Mouse (Mus musculus): ENCODE measurements at regions not wholly inside any gene's neighbourhood (a gene's known extent, or its start where the extent isn't known, plus 50 kb on each side); places are given as distances from the start of the nearest gene placed in this dataset.

GRCm38 (mm10) chr11:25518131-25518530 is 692.4 kb downstream of the 5730522E02Rik start:
- H3K4me1 ChIP-seq (ENCODE audit: control insufficient read depth, insufficient read depth, low read length), result no peaks in the 10 kb centered on the region
- DNase-seq, result no peak
- no peak overlapping the region for H3K9ac ChIP-seq (ENCODE audit: low read depth, low read length)
- no peak overlapping the region for H3K4me3 ChIP-seq
- no peak for TF ChIP-seq POLR2A (IDR thresholded peaks at IDR 0.05; ENCODE audit: insufficient read depth, low read depth, low read length)
- TF ChIP-seq CTCF (IDR thresholded peaks at IDR 0.05), result no peak
- no peak for TF ChIP-seq EP300 (IDR thresholded peaks at IDR 0.05; ENCODE audit: insufficient read depth, low read depth, low read length)
- no peaks in the 10 kb centered on the region for H3K27me3 ChIP-seq (ENCODE audit: control insufficient read depth, insufficient read depth, low read length)
- no peak overlapping the region for H3K27ac ChIP-seq
- no peaks in the 10 kb centered on the region for H3K36me3 ChIP-seq (ENCODE audit: control insufficient read depth, insufficient read depth, low read length)
- H3K79me2 ChIP-seq (replicated peaks; ENCODE audit: control insufficient read depth, insufficient read depth, low read length), result no peaks in the 10 kb centered on the region
- intact Hi-C loops (cut with DNase I), result no loop called here
- WGBS, result 76% methylated on average over 1 of the region's 1 CpGs

DNA sequence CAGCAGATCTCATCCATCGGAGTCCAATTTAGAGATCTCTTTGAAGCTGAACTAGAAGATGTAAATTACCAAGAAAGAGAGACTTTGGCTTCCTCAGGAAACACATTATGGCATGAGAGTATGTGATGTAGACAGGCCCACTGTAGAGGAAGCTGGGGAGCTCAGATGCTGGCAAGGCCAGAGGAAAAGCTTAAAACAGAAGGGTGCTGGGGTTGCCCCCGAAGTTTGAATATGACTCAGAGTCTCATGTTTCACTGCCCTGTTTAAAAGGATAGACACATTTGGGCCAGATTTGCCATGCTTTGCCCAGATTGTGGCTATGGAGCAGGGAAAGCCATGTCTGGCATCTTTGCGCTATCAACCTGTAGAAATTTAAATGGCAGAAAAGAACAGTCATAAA is 705.1 kb downstream of the 5730522E02Rik start:
- H3K27me3 ChIP-seq (ENCODE audit: control insufficient read depth, insufficient read depth, low read length), result no peaks in the 10 kb centered on the region
- intact Hi-C loops (cut with DNase I), result no loop called here
- TF ChIP-seq EP300 (IDR thresholded peaks at IDR 0.05; ENCODE audit: insufficient read depth, low read depth, low read length), result no peak
- TF ChIP-seq CTCF (IDR thresholded peaks at IDR 0.05), result no peak
- TF ChIP-seq POLR2A (IDR thresholded peaks at IDR 0.05; ENCODE audit: insufficient read depth, low read depth, low read length), result no peak
- H3K9ac ChIP-seq (ENCODE audit: low read depth, low read length), result no peak overlapping the region
- H3K36me3 ChIP-seq (ENCODE audit: control insufficient read depth, insufficient read depth, low read length), result no peaks in the 10 kb centered on the region
- H3K4me1 ChIP-seq (ENCODE audit: control insufficient read depth, insufficient read depth, low read length), result no peaks in the 10 kb centered on the region
- no peak for DNase-seq
- no peak overlapping the region for H3K27ac ChIP-seq
- 74% methylated on average over 3 of the region's 3 CpGs for WGBS
- no peaks in the 10 kb centered on the region for H3K79me2 ChIP-seq (replicated peaks; ENCODE audit: control insufficient read depth, insufficient read depth, low read length)
- H3K4me3 ChIP-seq, result no peak overlapping the region

GRCm38 (mm10) chr11:25473682-25474365 is 736.7 kb downstream of the 5730522E02Rik start:
- DNase-seq, result no peak
- no peak overlapping the region for H3K9ac ChIP-seq (ENCODE audit: low read depth, low read length)
- intact Hi-C loops (cut with DNase I), result no loop called here
- H3K4me1 ChIP-seq (ENCODE audit: control insufficient read depth, insufficient read depth, low read length), result no peaks in the 10 kb centered on the region
- H3K4me3 ChIP-seq, result no peak overlapping the region
- H3K27me3 ChIP-seq (ENCODE audit: control insufficient read depth, insufficient read depth, low read length), result no peaks in the 10 kb centered on the region
- 57% methylated on average over 2 of the region's 2 CpGs for WGBS
- H3K27ac ChIP-seq, result no peak overlapping the region
- H3K36me3 ChIP-seq (ENCODE audit: control insufficient read depth, insufficient read depth, low read length), result no peaks in the 10 kb centered on the region
- no peaks in the 10 kb centered on the region for H3K79me2 ChIP-seq (replicated peaks; ENCODE audit: control insufficient read depth, insufficient read depth, low read length)
- TF ChIP-seq EP300 (IDR thresholded peaks at IDR 0.05; ENCODE audit: insufficient read depth, low read depth, low read length), result no peak
- TF ChIP-seq POLR2A (IDR thresholded peaks at IDR 0.05; ENCODE audit: insufficient read depth, low read depth, low read length), result no peak
- TF ChIP-seq CTCF (IDR thresholded peaks at IDR 0.05), result no peak

- no peak overlapping the region for H3K4me3 ChIP-seq
- WGBS, result 80% methylated on average over 6 of the region's 6 CpGs
- no peaks in the 10 kb centered on the region for H3K27me3 ChIP-seq (ENCODE audit: control insufficient read depth, insufficient read depth, low read length)
- no peaks in the 10 kb centered on the region for H3K79me2 ChIP-seq (replicated peaks; ENCODE audit: control insufficient read depth, insufficient read depth, low read length)
- H3K9ac ChIP-seq (ENCODE audit: low read depth, low read length), result no peak overlapping the region
- no peaks in the 10 kb centered on the region for H3K4me1 ChIP-seq (ENCODE audit: control insufficient read depth, insufficient read depth, low read length)
- no peak for DNase-seq
- no peak overlapping the region for H3K27ac ChIP-seq
- no peak for TF ChIP-seq CTCF (IDR thresholded peaks at IDR 0.05)
- no peak for TF ChIP-seq POLR2A (IDR thresholded peaks at IDR 0.05; ENCODE audit: insufficient read depth, low read depth, low read length)
- TF ChIP-seq EP300 (IDR thresholded peaks at IDR 0.05; ENCODE audit: insufficient read depth, low read depth, low read length), result no peak
- intact Hi-C loops (cut with DNase I), result no loop called here
- H3K36me3 ChIP-seq (ENCODE audit: control insufficient read depth, insufficient read depth, low read length), result no peaks in the 10 kb centered on the region
These were observed 740.7 kb downstream of the 5730522E02Rik start for GRCm38 (mm10) chr11:25469819-25470218.

- no peak for TF ChIP-seq EP300 (IDR thresholded peaks at IDR 0.05; ENCODE audit: insufficient read depth, low read depth, low read length)
- TF ChIP-seq CTCF (IDR thresholded peaks at IDR 0.05), result no peak
- no peak for TF ChIP-seq POLR2A (IDR thresholded peaks at IDR 0.05; ENCODE audit: insufficient read depth, low read depth, low read length)
- DNase-seq, result no peak
- Histone ChIP-seq H3K36me3 (ENCODE audit: control insufficient read depth, insufficient read depth, low read length) (no peaks in the 10 kb centered on the region), H3K9ac (ENCODE audit: low read depth, low read length) (no peak overlapping the region), H3K4me3 (no peak overlapping the region), H3K27ac (no peak overlapping the region), H3K4me1 (ENCODE audit: control insufficient read depth, insufficient read depth, low read length) (no peaks in the 10 kb centered on the region), H3K79me2 (replicated peaks; ENCODE audit: control insufficient read depth, insufficient read depth, low read length) (no peaks in the 10 kb centered on the region), H3K27me3 (ENCODE audit: control insufficient read depth, insufficient read depth, low read length) (no peaks in the 10 kb centered on the region)
- 36% methylated on average over 1 of the region's 1 CpGs for WGBS
- intact Hi-C loops (cut with DNase I), result no loop called here
These were observed 773.4 kb downstream of the 5730522E02Rik start for GRCm38 (mm10) chr11:25437206-25437605.

- H3K9ac ChIP-seq (ENCODE audit: low read depth, low read length), result no peak overlapping the region
- TF ChIP-seq EP300 (IDR thresholded peaks at IDR 0.05; ENCODE audit: insufficient read depth, low read depth, low read length) (no peak), CTCF (IDR thresholded peaks at IDR 0.05) (peak; percentile 17; the same call in 1 of the 2 replicates), POLR2A (IDR thresholded peaks at IDR 0.05; ENCODE audit: insufficient read depth, low read depth, low read length) (no peak)
- no peaks in the 10 kb centered on the region for H3K4me1 ChIP-seq (ENCODE audit: control insufficient read depth, insufficient read depth, low read length)
- no peaks in the 10 kb centered on the region for H3K27me3 ChIP-seq (ENCODE audit: control insufficient read depth, insufficient read depth, low read length)
- intact Hi-C loops (cut with DNase I), result no loop called here
- DNase-seq, result no peak
- no peaks in the 10 kb centered on the region for H3K79me2 ChIP-seq (replicated peaks; ENCODE audit: control insufficient read depth, insufficient read depth, low read length)
- no peak overlapping the region for H3K27ac ChIP-seq
- WGBS, result 26% methylated on average over 1 of the region's 1 CpGs
- no peaks in the 10 kb centered on the region for H3K36me3 ChIP-seq (ENCODE audit: control insufficient read depth, insufficient read depth, low read length)
- H3K4me3 ChIP-seq, result no peak overlapping the region
These were observed 774.9 kb downstream of the 5730522E02Rik start for GRCm38 (mm10) chr11:25435645-25436044.
